Mouse (Mus musculus) adrenal gland, postnatal 10 days (tissue): Measurements from ENCODE around the gene Lrrc1. TPM values are rescaled to one million over a fixed set of nuclear protein-coding genes. Genes with fewer than 3 reads are reported as not detected.

Source experiments
- DNase-seq: peaks from one replicate; pipeline ENCODE4 v3.0.0; 2021; ENCODE audit warnings: mixed read lengths
- total RNA-seq, 2 experiments: library from RNA; stranded (reverse); gene quantifications; 2 replicates each; pipeline ENCODE4 v1.2.3; 2021

The Lrrc1 gene
- total RNA-seq, 2 experiments from 2014 or later: 10.8 to 14.6 TPM

- DNase-seq: peak; percentile 51
Observed at GRCm38 (mm10) chr9:77543351-77544321, 1.0 kb downstream of the Lrrc1 start.

DNA sequence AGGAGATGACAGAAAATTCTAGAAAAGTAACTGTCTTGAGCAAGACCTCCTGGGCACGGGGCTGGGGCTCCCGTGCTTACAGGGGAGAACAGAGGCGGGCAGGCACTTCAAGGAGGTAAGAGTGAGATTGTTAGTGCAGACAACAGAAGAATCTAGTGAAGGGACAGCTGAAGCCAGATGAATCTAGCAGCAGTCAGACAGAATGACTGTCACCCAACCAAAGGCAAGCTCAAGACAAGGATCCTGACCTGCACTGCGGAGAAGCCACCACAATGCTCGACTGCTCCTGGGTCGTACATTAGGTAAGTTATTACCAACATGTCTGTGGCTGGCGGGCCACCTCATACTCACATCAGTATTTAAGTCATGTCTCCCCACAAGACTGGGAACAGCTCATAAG, 3.1 kb downstream of the Lrrc1 start:
- DNase-seq: no peak

DNA sequence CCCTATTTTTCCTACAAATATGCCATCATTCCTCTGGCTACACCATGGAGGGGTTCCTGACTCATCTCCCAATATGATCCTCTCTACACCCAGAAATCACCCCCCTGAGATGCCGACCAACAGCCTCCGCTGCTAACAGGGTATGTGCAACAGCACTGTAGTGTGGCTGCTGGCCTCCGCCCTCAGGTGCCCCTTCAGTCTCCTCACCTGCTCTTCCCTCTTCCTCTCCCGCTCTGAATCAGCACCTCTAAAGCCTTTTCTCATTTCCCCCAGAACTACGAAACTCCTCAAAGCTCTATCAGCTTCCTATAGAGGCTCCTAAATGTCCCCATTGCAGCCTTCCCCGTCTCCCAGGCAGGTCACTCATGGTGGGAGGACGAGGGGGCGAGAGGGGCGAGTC, 5.4 kb downstream of the Lrrc1 start:
- DNase-seq: no peak

DNA sequence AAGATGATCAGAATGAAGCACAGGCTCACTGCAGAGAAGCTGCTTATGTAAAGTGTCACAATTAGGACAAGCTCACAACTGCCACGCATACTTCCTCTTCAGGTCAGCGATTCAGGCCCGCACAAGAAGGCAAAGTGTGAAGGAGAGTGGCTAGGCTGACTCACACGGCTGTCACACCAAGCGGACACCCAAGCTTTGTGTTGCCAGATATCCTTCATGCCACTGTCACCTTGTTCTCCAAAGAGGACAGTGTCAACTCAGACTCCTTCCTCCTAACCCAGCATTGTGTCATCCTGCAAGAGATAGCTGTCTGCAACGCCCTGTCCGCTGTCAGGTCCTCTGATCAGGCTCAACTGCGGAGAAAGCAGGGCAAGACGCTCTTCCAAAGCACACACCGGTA, 7.3 kb downstream of the Lrrc1 start:
- no peak for DNase-seq

DNA sequence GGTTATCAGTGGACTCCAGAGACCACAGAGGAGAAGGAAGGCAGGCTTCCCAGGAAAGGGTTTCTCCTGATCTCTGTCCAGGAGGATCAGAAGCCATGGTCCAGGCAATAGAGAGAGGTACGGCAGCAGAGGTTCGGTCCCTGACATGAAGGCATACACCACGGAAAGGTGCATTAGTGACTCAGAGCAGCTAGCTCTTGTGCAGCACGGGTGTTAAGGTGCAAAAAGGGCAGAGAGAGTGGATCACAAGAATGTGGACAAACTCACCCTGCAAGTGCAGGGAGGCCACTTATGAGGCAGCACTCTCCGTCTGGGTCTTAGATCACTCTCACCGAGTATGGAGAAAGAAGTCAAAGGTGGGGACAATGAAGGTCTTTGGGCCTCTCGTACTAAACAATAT, 7.8 kb downstream of the Lrrc1 start:
- DNase-seq: no peak

DNA sequence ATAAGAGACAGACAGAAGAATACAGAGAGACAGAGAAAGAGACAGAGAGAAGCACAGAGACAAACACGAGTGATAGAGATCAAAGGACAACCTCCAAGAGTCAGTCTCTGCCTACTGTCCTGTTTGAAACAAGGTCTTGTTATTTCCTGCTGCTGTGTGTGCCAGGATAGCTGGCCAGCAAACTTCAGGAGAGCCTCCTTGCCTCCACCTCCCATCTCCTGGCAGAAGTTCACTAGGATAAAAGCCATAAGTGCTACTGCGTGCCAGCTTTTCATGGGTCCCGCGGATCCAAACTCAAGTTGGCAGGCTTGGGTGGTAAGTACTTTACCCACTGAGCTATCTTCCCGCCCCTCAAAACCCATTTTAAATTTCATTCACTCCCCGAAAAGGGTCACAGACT, 8.4 kb downstream of the Lrrc1 start:
- no peak for DNase-seq

- no peak for DNase-seq
Observed at GRCm38 (mm10) chr9:77535021-77535744, 9.5 kb downstream of the Lrrc1 start.

GRCm38 (mm10) chr9:77528379-77529041, 16.2 kb downstream of the Lrrc1 start:
- DNase-seq: no peak

- DNase-seq: no peak
Observed at GRCm38 (mm10) chr9:77527170-77527569, 17.5 kb downstream of the Lrrc1 start.

DNA sequence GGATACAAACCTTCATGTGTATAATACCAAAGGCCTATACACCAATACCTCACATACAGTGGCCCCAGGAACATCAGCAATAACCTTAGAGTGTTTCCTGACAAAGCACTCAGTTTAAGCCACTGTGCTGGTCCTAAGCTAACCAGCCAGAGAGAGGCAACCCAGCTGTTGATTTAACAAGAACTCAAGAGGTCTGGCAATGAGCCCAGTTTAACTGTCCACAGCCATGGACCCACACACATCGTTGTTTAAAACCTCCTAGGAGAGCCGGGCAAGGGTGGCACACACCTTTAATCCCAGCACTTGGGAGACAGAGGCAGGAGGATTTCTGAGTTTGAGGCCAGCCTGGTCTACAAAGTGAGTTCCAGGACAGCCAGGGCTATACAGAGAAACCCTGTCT, 18.0 kb downstream of the Lrrc1 start:
- no peak for DNase-seq

- no peak for DNase-seq
Observed at GRCm38 (mm10) chr9:77525595-77526295, 18.9 kb downstream of the Lrrc1 start.

- DNase-seq: no peak
Observed at GRCm38 (mm10) chr9:77523793-77524192, 20.9 kb downstream of the Lrrc1 start.

GRCm38 (mm10) chr9:77522476-77522875, 22.2 kb downstream of the Lrrc1 start:
- no peak for DNase-seq

GRCm38 (mm10) chr9:77519198-77519597, 25.5 kb downstream of the Lrrc1 start:
- no peak for DNase-seq

GRCm38 (mm10) chr9:77516782-77517364, 27.8 kb downstream of the Lrrc1 start:
- DNase-seq: no peak

DNA sequence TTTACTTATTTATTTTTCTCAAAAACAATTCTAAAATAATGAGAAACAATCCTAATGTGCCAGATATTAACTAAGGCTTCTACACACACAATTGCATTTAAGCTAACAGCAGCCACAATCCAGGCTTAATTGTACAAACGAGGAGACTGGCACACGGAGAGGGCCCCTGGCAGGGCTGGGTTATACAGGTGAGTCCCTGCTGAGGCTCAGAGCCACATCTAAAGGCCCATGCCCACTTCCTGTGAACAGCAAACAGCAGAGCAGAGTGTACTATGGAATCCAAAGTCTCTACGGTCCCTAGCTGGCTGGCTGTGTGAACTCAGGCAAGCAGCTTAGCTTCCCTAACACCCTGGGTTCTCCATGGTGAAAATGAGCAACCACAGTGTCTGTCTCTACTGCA, 30.8 kb downstream of the Lrrc1 start:
- DNase-seq: no peak

GRCm38 (mm10) chr9:77512220-77512619, 32.5 kb downstream of the Lrrc1 start:
- DNase-seq: no peak

DNA sequence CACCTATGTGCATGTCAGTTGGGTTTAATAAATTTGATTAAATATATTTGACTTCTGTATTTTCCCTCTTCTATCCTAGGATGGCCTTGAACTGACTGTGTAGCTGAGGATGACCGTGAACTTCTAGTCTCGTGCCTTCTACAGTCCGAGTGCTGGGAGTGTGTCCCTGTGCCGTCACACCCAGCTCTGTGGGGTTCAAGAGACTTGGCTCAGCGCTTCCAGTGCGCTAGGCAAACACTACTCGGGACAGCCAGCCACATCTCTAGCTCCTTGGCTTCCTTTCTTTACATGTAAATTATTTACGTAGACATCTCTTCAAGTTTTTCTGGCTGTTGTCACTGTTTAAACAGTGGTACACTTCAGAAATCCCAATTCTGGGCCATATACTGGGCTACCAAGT, 34.1 kb downstream of the Lrrc1 start:
- DNase-seq: no peak

- no peak for DNase-seq
Observed at GRCm38 (mm10) chr9:77507743-77508394, 36.8 kb downstream of the Lrrc1 start.

DNA sequence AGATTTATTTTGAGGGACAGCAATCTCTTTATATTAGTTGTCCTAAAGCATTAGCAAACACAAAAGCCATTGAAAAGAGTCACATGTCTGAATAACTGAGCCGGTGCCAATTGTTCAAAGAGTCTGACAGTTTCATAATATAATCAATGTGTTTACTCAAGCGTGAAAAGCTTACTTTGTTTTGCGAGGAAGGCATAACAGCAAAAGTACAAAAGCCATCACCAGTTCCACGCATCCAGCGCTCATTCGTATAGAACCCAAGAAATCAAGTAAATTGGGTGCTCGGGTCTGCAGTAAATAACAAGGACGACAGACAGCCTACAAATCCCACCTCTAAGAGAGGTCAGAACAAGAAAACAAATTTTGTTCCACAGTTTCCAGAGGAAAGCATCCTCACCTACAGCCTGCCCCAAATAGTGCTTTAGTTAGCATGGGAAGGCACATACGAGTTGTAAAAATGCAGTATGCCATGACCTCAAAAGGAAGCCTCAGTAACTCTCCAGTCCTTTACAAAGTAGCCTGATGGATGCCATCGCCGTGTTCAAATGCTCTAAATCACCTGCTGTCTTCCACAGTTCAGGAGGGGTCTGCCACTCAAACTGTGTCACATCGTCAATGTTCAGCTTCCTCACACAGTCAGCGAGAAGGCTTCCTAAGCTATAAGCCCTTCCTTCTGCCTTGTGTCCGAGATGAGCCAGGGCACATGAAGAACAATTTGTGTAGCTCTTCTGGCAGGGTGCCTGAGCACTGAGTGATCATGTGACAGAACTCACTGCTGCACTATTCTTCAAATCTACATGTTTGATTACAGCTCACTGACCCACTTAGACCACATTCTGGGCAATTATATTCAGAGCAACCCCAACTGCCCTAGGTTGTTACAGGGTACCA, 41.9 kb downstream of the Lrrc1 start:
- peak; percentile 57 for DNase-seq
